Mouse (Mus musculus): Measurements from ENCODE around the gene Sprtn. TPM values are rescaled to one million over a fixed set of nuclear protein-coding genes. Genes with fewer than 3 reads are reported as not detected.
A peak's percentile ranks its signal among the peaks of the same experiment; 100 is the strongest.

The Sprtn gene
- total RNA-seq, 2 experiments from 2014 or later, result 6.7 to 7.5 TPM

- intact Hi-C loops (cut with DNase I), result no loop called here
- no peak for TF ChIP-seq CTCF (IDR thresholded peaks at IDR 0.05)
- no peak overlapping the region for H3K27ac ChIP-seq
- no peak for DNase-seq
- H3K4me3 ChIP-seq, result no peak overlapping the region
These were observed 25.6 kb upstream of the Sprtn start for GRCm38 (mm10) chr8:124872081-124872480.

- no peak overlapping the region for H3K27ac ChIP-seq
- TF ChIP-seq CTCF (IDR thresholded peaks at IDR 0.05), result no peak
- intact Hi-C loops (cut with DNase I), result no loop called here
- no peak overlapping the region for H3K4me3 ChIP-seq
- no peak for DNase-seq
These were observed 25.0 kb upstream of the Sprtn start for GRCm38 (mm10) chr8:124872690-124873089.

- no peak overlapping the region for H3K27ac ChIP-seq
- intact Hi-C loops (cut with DNase I), result no loop called here
- no peak overlapping the region for H3K4me3 ChIP-seq
- TF ChIP-seq CTCF (IDR thresholded peaks at IDR 0.05), result no peak
- DNase-seq, result no peak
These were observed 19.5 kb upstream of the Sprtn start for GRCm38 (mm10) chr8:124878141-124878540.

GRCm38 (mm10) chr8:124878946-124879526 lies 18.6 kb upstream of the Sprtn start:
- TF ChIP-seq CTCF (IDR thresholded peaks at IDR 0.05), result no peak
- Histone ChIP-seq H3K4me3 (no peak overlapping the region), H3K27ac (no peak overlapping the region)
- intact Hi-C loops (cut with DNase I), result no loop called here
- no peak for DNase-seq

- intact Hi-C loops (cut with DNase I), result no loop called here
- TF ChIP-seq CTCF (IDR thresholded peaks at IDR 0.05), result peak; percentile 40
- Histone ChIP-seq H3K4me3 (no peak overlapping the region), H3K27ac (no peak overlapping the region)
- no peak for DNase-seq
These were observed 9.3 kb upstream of the Sprtn start for GRCm38 (mm10) chr8:124888385-124888784.

- TF ChIP-seq CTCF (IDR thresholded peaks at IDR 0.05), result no peak
- intact Hi-C loops (cut with DNase I), result no loop called here
- Histone ChIP-seq H3K4me3 (no peak overlapping the region), H3K27ac (no peak overlapping the region)
- DNase-seq, result no peak
These were observed 5.1 kb upstream of the Sprtn start for GRCm38 (mm10) chr8:124892596-124892995.

- Histone ChIP-seq H3K4me3 (peak overlapping the region; percentile 100), H3K27ac (peak overlapping the region; percentile 97)
- DNase-seq, result peak; percentile 34
- intact Hi-C loops (cut with DNase I), result loop anchor here (2.0 to 5.0 kb wide), 2 partner anchors 117 to 141 kb away; partner anchors contain the start of gene Tsnax
- no peak for TF ChIP-seq CTCF (IDR thresholded peaks at IDR 0.05)
These were observed 1.6 kb upstream of the Sprtn start for GRCm38 (mm10) chr8:124896010-124896631.

GRCm38 (mm10) chr8:124896632-124897385 lies 877 bp upstream of the Sprtn start:
- Histone ChIP-seq H3K4me3 (peak overlapping the region; percentile 100), H3K27ac (peak overlapping the region; percentile 97)
- TF ChIP-seq CTCF (IDR thresholded peaks at IDR 0.05), result peak; percentile 75
- intact Hi-C loops (cut with DNase I), result loop anchor here (1.0 to 5.0 kb wide), 3 partner anchors 52 to 140 kb away; partner anchors contain the start of genes Egln1 and Tsnax
- peak; percentile 87 for DNase-seq

- H3K4me3 ChIP-seq, result peak overlapping the region; percentile 100
- no peak for TF ChIP-seq CTCF (IDR thresholded peaks at IDR 0.05)
- DNase-seq, result peak; percentile 37
- H3K27ac ChIP-seq, result peak overlapping the region; percentile 97
- intact Hi-C loops (cut with DNase I), result loop anchor here (5.0 kb wide), 1 partner anchor 139 kb away; no protein-coding TSS in a partner anchor
These were observed 692 bp downstream of the Sprtn start for GRCm38 (mm10) chr8:124898251-124898905.

- TF ChIP-seq CTCF (IDR thresholded peaks at IDR 0.05), result no peak
- no peak overlapping the region for H3K4me3 ChIP-seq
- no peak overlapping the region for H3K27ac ChIP-seq
- intact Hi-C loops (cut with DNase I), result no loop called here
- DNase-seq, result no peak
These were observed 5.5 kb downstream of the Sprtn start for GRCm38 (mm10) chr8:124903198-124903597.

- no peak for TF ChIP-seq CTCF (IDR thresholded peaks at IDR 0.05)
- no peak for DNase-seq
- no peak overlapping the region for H3K27ac ChIP-seq
These were observed 7.8 kb downstream of the Sprtn start for GRCm38 (mm10) chr8:124905482-124905881.

GRCm38 (mm10) chr8:124909936-124910335 lies 12.2 kb downstream of the Sprtn start:
- peak; percentile 53 for DNase-seq
- no peak overlapping the region for H3K4me3 ChIP-seq
- TF ChIP-seq CTCF (IDR thresholded peaks at IDR 0.05), result no peak
- intact Hi-C loops (cut with DNase I), result loop anchor here (5.0 kb wide), 1 partner anchor 37 kb away; the partner anchor contains the start of gene Egln1
- H3K27ac ChIP-seq, result peak overlapping the region; percentile 24

More at GRCm38 (mm10) chr8:124905482-124905881, 7.8 kb downstream of the Sprtn start:
- H3K4me3 ChIP-seq, result no peak overlapping the region
- intact Hi-C loops (cut with DNase I), result no loop called here
